Mouse (Mus musculus) MEL (cell line): ENCODE measurements around the gene Smim13. TPM values are rescaled to one million over a fixed set of nuclear protein-coding genes. Genes with fewer than 3 reads are reported as not detected.

ENCODE experiments used
- DNase-seq: peaks from one replicate; pipeline ENCODE4 v3.0.0; 2011; ENCODE audit warnings: low read depth, low spot score
- H3K27ac ChIP-seq: 2 replicates; pipeline ENCODE4 v1.5.1; 2012; ENCODE audit warnings: low read depth, mild to moderate bottlenecking, control low read depth, low read length, moderate library complexity; ENCODE audit not compliant: control insufficient read depth
- H3K27me3 ChIP-seq, 2 experiments: fragments of 150-350 bp in 1 of 2; sonication (generic) in 1 of 2; 2 replicates each; pipeline ENCODE4 v1.6.1; 2012; ENCODE audit warnings: low read length in 2 of 2, mild to moderate bottlenecking in 2 of 2, improper control_type of control experiment in 1 of 2, moderate library complexity in 1 of 2; ENCODE audit not compliant: insufficient read depth in 2 of 2, control insufficient read depth in 1 of 2
- H3K36me3 ChIP-seq, 2 experiments: 2 replicates each; pipeline ENCODE4 v1.6.1; 2012 to 2014; ENCODE audit warnings: low read length in 2 of 2, improper control_type of control experiment in 1 of 2, inconsistent platforms in 1 of 2, mild to moderate bottlenecking in 1 of 2; ENCODE audit not compliant: insufficient read depth in 2 of 2, control insufficient read depth in 1 of 2
- H3K4me1 ChIP-seq, 2 experiments: fragments of 150-350 bp in 1 of 2; sonication (generic) in 1 of 2; 2 replicates each; pipeline ENCODE4 v1.6.1; 2012; ENCODE audit warnings: low read length in 2 of 2, improper control_type of control experiment in 1 of 2, mild to moderate bottlenecking in 1 of 2; ENCODE audit not compliant: insufficient read depth in 2 of 2, control insufficient read depth in 1 of 2
- H3K4me3 ChIP-seq, 2 experiments: fragments of 150-350 bp in 1 of 2; sonication (generic) in 1 of 2; 2 replicates each; pipeline ENCODE4 v1.5.1; 2012; ENCODE audit warnings: low read depth in 2 of 2, low read length in 2 of 2, mild to moderate bottlenecking in 2 of 2, moderate library complexity in 2 of 2, control low read depth in 1 of 2, improper control_type of control experiment in 1 of 2; ENCODE audit not compliant: control insufficient read depth in 1 of 2, insufficient read depth in 1 of 2
- H3K79me2 ChIP-seq: 2 replicates; pipeline ENCODE4 v1.6.1; 2012; ENCODE audit warnings: mild to moderate bottlenecking, low read length, moderate library complexity; ENCODE audit not compliant: control insufficient read depth, poor library complexity, insufficient read depth
- H3K9ac ChIP-seq: 2 replicates; pipeline ENCODE4 v1.6.1; 2012; ENCODE audit warnings: low read depth, mild to moderate bottlenecking, control low read depth, low read length, moderate library complexity; ENCODE audit not compliant: control insufficient read depth, poor library complexity, severe bottlenecking
- H3K9me3 ChIP-seq: fragments of 150-350 bp; sonication (generic); replicated peaks from 2 replicates; pipeline ENCODE4 v1.6.1; 2012; ENCODE audit warnings: mild to moderate bottlenecking, low read length, improper control_type of control experiment, moderate library complexity; ENCODE audit not compliant: insufficient read depth
- BHLHE40 ChIP-seq: IDR thresholded peaks from 2 replicates; pipeline ENCODE4 v1.6.1; 2012; ENCODE audit warnings: low read depth, mild to moderate bottlenecking, inconsistent platforms, low read length, improper control_type of control experiment, borderline replicate concordance
- CHD1 ChIP-seq: IDR thresholded peaks from 2 replicates; pipeline ENCODE4 v1.6.1; 2012; ENCODE audit warnings: low read depth, mild to moderate bottlenecking, inconsistent platforms, low read length, improper control_type of control experiment
- E2F4 ChIP-seq: IDR thresholded peaks from 2 replicates; pipeline ENCODE4 v1.6.1; 2011; ENCODE audit warnings: low read depth, low read length, improper control_type of control experiment, borderline replicate concordance
- ELF1 ChIP-seq: IDR thresholded peaks from 2 replicates; pipeline ENCODE4 v1.6.1; 2014; ENCODE audit warnings: low read depth, mild to moderate bottlenecking, inconsistent platforms, low read length, improper control_type of control experiment, moderate library complexity
- EP300 ChIP-seq, 2 experiments: IDR thresholded peaks; 2 replicates each; pipeline ENCODE4 v1.6.1; 2011; ENCODE audit warnings: improper control_type of control experiment in 2 of 2, low read length in 2 of 2, low read depth in 1 of 2, mild to moderate bottlenecking in 1 of 2
- ETS1 ChIP-seq: IDR thresholded peaks from 2 replicates; pipeline ENCODE4 v1.6.1; 2012; ENCODE audit warnings: low read depth, mild to moderate bottlenecking, inconsistent platforms, low read length, improper control_type of control experiment, moderate library complexity
- GABPA ChIP-seq: IDR thresholded peaks from 2 replicates; pipeline ENCODE4 v1.6.1; 2012; ENCODE audit warnings: low read depth, mild to moderate bottlenecking, inconsistent platforms, low read length, improper control_type of control experiment, moderate library complexity
- GATA1 ChIP-seq: IDR thresholded peaks from 2 replicates; pipeline ENCODE4 v1.6.1; 2011; ENCODE audit warnings: low read depth, low read length, improper control_type of control experiment
- MAX ChIP-seq: IDR thresholded peaks from 2 replicates; pipeline ENCODE4 v1.6.1; 2011; ENCODE audit warnings: low read length, improper control_type of control experiment
- MAZ ChIP-seq: IDR thresholded peaks from 2 replicates; pipeline ENCODE4 v1.6.1; 2012; ENCODE audit warnings: low read depth, mild to moderate bottlenecking, inconsistent platforms, low read length, improper control_type of control experiment
- MEF2A ChIP-seq: IDR thresholded peaks from 2 replicates; pipeline ENCODE4 v1.6.1; 2014; ENCODE audit warnings: low read depth, mild to moderate bottlenecking, inconsistent platforms, low read length, improper control_type of control experiment; ENCODE audit not compliant: poor library complexity, insufficient replicate concordance, severe bottlenecking; ENCODE audit errors: extremely low read depth
- MXI1 ChIP-seq: IDR thresholded peaks from 2 replicates; pipeline ENCODE4 v1.6.1; 2011; ENCODE audit warnings: mild to moderate bottlenecking, low read depth, low read length, improper control_type of control experiment
- MYB ChIP-seq: IDR thresholded peaks from 2 replicates; pipeline ENCODE4 v1.6.1; 2011; ENCODE audit warnings: mild to moderate bottlenecking, low read depth, low read length, improper control_type of control experiment
- MYC ChIP-seq: IDR thresholded peaks from 2 replicates; pipeline ENCODE4 v1.6.1; 2011; ENCODE audit warnings: low read depth, mild to moderate bottlenecking, low read length, improper control_type of control experiment, moderate library complexity
- POLR2AphosphoS2 ChIP-seq: IDR thresholded peaks from 2 replicates; pipeline ENCODE4 v1.6.1; 2011; ENCODE audit warnings: low read length, improper control_type of control experiment
- POLR2AphosphoS5 ChIP-seq: IDR thresholded peaks from 2 replicates; pipeline ENCODE4 v1.6.1; 2012; ENCODE audit warnings: low read depth, borderline replicate concordance, mild to moderate bottlenecking, inconsistent platforms, low read length, moderate library complexity, mixed read lengths
- RCOR1 ChIP-seq: IDR thresholded peaks from 2 replicates; pipeline ENCODE4 v1.6.1; 2012; ENCODE audit warnings: low read depth, mild to moderate bottlenecking, inconsistent platforms, low read length, improper control_type of control experiment
- SIN3A ChIP-seq: IDR thresholded peaks from 2 replicates; pipeline ENCODE4 v1.6.1; 2012; ENCODE audit warnings: low read length, improper control_type of control experiment, inconsistent platforms
- TAL1 ChIP-seq: IDR thresholded peaks from 2 replicates; pipeline ENCODE4 v1.6.1; 2012; ENCODE audit warnings: mild to moderate bottlenecking, inconsistent platforms, low read length, moderate library complexity, mixed read lengths
- TCF12 ChIP-seq: IDR thresholded peaks from 2 replicates; pipeline ENCODE4 v1.6.1; 2014; ENCODE audit warnings: low read depth, mild to moderate bottlenecking, inconsistent platforms, low read length, improper control_type of control experiment, moderate library complexity
- UBTF ChIP-seq: IDR thresholded peaks from 2 replicates; pipeline ENCODE4 v1.6.1; 2012; ENCODE audit warnings: low read depth, mild to moderate bottlenecking, inconsistent platforms, low read length, improper control_type of control experiment, moderate library complexity, borderline replicate concordance; ENCODE audit not compliant: insufficient read depth
- ZKSCAN1 ChIP-seq: IDR thresholded peaks from 2 replicates; pipeline ENCODE4 v1.6.1; 2012; ENCODE audit warnings: low read depth, mild to moderate bottlenecking, inconsistent platforms, low read length, improper control_type of control experiment, moderate library complexity
- polyA plus RNA-seq, 2 experiments: library from polyadenylated mRNA; stranded (reverse) in 1 of 2; unstranded in 1 of 2; fragments of >175 nt in 1 of 2; fragments of >200 nt in 1 of 2; gene quantifications; 2 replicates each; pipeline versions ENCODE4 v1.2.1 to v1.2.4; 2012; ENCODE audit warnings: low replicate concordance in 2 of 2, low read depth in 1 of 2; ENCODE audit not compliant: insufficient read length in 2 of 2, insufficient read depth in 1 of 2, missing spikeins in 1 of 2
- total RNA-seq: library from RNA; depleted of rRNA; stranded (reverse); fragments of 300-350 nt; gene quantifications from 2 replicates; pipeline ENCODE4 v1.2.3, GENCODE M21; 2012

Gene Smim13
- total and polyA plus RNA-seq, 3 experiments: 11.1 to 13.1 TPM; not detected in 1

DNA sequence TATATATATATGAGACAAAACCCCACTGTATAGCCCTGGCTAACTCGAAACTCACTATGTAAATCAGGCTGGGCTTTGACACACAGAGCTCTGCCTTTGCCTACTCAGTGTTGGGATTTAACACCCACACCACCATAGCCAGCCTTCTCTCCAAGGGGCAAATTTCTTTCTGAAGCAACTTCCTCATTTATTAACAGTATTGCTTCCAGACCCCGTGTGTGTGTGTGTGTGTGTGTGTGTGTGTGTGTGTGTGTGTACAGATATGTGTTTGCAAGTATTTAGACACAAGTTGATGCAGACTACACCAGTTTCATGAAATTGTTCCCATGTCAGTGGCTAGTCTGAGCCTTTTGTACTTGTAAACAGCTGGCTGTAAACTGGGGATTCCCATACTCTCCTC, 8.1 kb upstream of the Smim13 start:
- Histone ChIP-seq H3K27ac (no peak overlapping the region), H3K27me3 (no peaks in the 10 kb centered on the region), H3K36me3 (peaks cover 0 to 3% of the 10 kb centered on the region in 2 experiments; a peak in 2 of 4 replicates), H3K4me1 (no peaks in the 10 kb centered on the region; a peak in 1 of 4 replicates), H3K9me3 (no peaks in the 10 kb centered on the region), H3K79me2 (no peaks in the 10 kb centered on the region), H3K4me3 (no peak overlapping the region), H3K9ac (no peak overlapping the region)
- no peak for TF ChIP-seq EP300 (IDR thresholded peaks at IDR 0.05; ENCODE audit: low read depth in 1 of 2, low read length in 2 of 2)
- no peak for TF ChIP-seq CHD1
- TF ChIP-seq MYB: no peak
- no peak for TF ChIP-seq ZKSCAN1
- TF ChIP-seq ELF1: no peak
- no peak for TF ChIP-seq MAX
- TF ChIP-seq MAZ: no peak
- no peak for TF ChIP-seq POLR2AphosphoS5
- peak; percentile 68 for DNase-seq

DNA sequence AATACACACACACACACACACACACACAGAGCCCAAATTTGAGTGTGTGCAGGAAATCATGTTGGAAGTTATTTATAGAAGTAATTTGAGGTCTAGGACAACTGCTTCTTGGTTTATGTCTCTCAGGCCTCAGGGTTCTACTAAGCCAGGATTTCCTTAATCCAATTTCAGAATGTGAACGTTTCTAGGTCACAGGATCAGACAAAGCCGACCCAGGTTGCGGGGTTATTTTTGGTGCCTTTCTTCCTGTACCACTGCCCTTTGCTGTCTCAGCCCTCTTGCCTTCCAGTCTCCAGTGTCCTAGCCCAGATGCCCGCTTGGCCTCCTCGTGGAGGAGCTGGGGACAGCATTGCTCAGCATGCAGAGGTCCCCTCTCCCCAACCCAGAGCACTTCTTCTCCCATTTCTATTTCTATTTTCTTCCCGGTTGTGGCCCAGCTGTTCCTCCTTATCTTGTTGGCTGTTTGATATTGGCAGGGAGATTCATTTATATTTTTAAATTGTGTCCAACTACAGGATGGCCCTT, 5.3 kb upstream of the Smim13 start:
- Histone ChIP-seq H3K9ac (no peak overlapping the region), H3K36me3 (peaks cover 0 to 5% of the 10 kb centered on the region in 2 experiments; a peak in 2 of 4 replicates), H3K27me3 (no peaks in the 10 kb centered on the region), H3K4me3 (no peak overlapping the region), H3K4me1 (peaks cover 0 to 8% of the 10 kb centered on the region in 2 experiments; a peak in 1 of 4 replicates), H3K27ac (no peak overlapping the region), H3K9me3 (no peaks in the 10 kb centered on the region), H3K79me2 (no peaks in the 10 kb centered on the region)
- TF ChIP-seq EP300 (IDR thresholded peaks at IDR 0.05; ENCODE audit: low read depth in 1 of 2, low read length in 2 of 2): no peak
- TF ChIP-seq ETS1: peak; percentile 30; the same call in 1 of the 2 replicates
- no peak for TF ChIP-seq ZKSCAN1
- no peak for TF ChIP-seq CHD1
- DNase-seq: no peak

DNA sequence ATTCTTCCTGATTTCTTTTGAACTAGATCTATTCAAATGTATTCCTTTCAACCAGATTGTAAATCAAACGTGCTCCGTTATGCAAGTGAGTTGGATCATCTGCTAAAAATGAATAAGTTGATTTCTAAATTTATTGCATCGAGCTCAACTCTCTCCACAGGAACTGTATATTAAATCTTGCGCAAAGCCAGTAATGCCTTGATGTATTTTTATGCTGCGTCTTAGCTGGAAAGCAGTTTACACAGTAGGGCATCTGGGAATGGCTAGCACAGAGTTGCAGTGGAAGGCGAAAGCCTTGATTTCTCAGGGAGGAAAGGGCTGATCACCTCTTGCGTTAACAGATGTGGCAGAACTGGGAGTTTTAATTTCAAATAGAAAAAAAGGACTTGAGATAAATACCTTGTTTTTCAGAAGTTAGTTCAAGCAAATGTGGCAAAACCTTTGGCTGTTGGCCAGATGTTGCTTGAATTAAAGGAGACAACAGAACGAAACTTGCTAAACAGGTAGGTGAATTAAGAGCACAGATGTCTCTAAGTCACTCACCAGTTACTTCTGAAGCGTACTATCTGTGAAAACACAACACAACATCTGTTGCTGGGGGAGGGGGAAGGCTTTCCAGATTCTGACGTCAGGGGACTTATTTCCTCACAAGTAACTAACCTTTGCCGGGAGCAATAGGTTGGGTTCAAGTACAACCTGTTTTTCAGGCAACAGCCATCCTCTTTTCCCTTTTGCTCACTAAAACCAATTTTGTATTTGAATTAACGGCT, 708 bp upstream of the Smim13 start:
- Histone ChIP-seq H3K27ac (peak overlapping the region; percentile 94), H3K27me3 (no peaks in the 10 kb centered on the region), H3K36me3 (peaks cover 0 to 7% of the 10 kb centered on the region in 2 experiments; a peak in 3 of 4 replicates), H3K9ac (peak overlapping the region; percentile 83), H3K4me1 (peaks cover 0 to 8% of the 10 kb centered on the region in 2 experiments; a peak in 1 of 4 replicates), H3K9me3 (no peaks in the 10 kb centered on the region), H3K4me3 (peak overlapping the region; percentile 86 to 88), H3K79me2 (peaks cover 15% of the 10 kb centered on the region)
- TF ChIP-seq TAL1 (peak; percentile 74), POLR2AphosphoS2 (no peak), BHLHE40 (0 out of 2 replicates have a peak, but pooled peaks have one; percentile 7), MEF2A (no peak), MXI1 (peak; percentile 1; the same call in 1 of the 2 replicates), TCF12 (peak; percentile 54; the same call in 1 of the 2 replicates), MYC (peak; percentile 24; the same call in 1 of the 2 replicates), SIN3A (peak; percentile 54; the same call in 1 of the 2 replicates), UBTF (no peak), ETS1 (peak; percentile 82; the same call in 1 of the 2 replicates), RCOR1 (0 out of 2 replicates have a peak, but pooled peaks have one; percentile 6), EP300 (IDR thresholded peaks at IDR 0.05; ENCODE audit: low read depth in 1 of 2, low read length in 2 of 2) (peak; percentile 38 to 51; a peak in 3 of 4 replicates), GABPA (peak; percentile 15; the same call in 1 of the 2 replicates), GATA1 (peak; percentile 51; the same call in 1 of the 2 replicates), E2F4 (no peak)
- DNase-seq: peak; percentile 92
